Comparison of ENCODE assay signal across 8 mouse cellular contexts in genomic region chr3:96904851-96905541, GRCm38 (mm10). TPM values are rescaled to one million over a fixed set of nuclear protein-coding genes. Genes with fewer than 3 reads are reported as not detected.
DNase-seq lines count a peak whose midpoint lies in the region; ATAC-seq lines count a peak whose summit lies in the region.

Gpr89 (minus strand) TSS chr3:96905346.

- H3K27me3 ChIP-seq in forebrain, embryonic 14.5 days (replicated peaks; ENCODE audit: control insufficient read depth, insufficient read depth, low read length) = 0 out of 2 replicates have a peak, but pooled peaks cover 4% of the 10 kb centered on the region
- H3K27me3 ChIP-seq in neural tube, embryonic 15.5 days (replicated peaks) = peaks cover 14% of the 10 kb centered on the region

- intact Hi-C loops in heart, postnatal 14 days (cut with DNase I) = loop anchor here (5.0 kb wide), 1 partner anchor 88 kb away; no protein-coding TSS in a partner anchor

- no peaks in the 10 kb centered on the region for H3K36me3 ChIP-seq in forebrain, embryonic 14.5 days (ENCODE audit: control insufficient read depth, insufficient read depth, low read length)
- H3K36me3 ChIP-seq in neural tube, embryonic 15.5 days = no peaks in the 10 kb centered on the region

- under 1% methylated on average over 40 of the region's 40 CpGs for WGBS in forebrain, embryonic 14.5 days
- WGBS in neural tube, embryonic 15.5 days = under 1% methylated on average over 40 of the region's 40 CpGs

- no peaks in the 10 kb centered on the region for H3K9me3 ChIP-seq in forebrain, embryonic 14.5 days (replicated peaks; ENCODE audit: control insufficient read depth, low read length)
- H3K9me3 ChIP-seq in neural tube, embryonic 15.5 days (replicated peaks) = no peaks in the 10 kb centered on the region

- H3K27ac ChIP-seq in forebrain, embryonic 14.5 days (ENCODE audit: low read depth, low read length) = peak within 1 kb of the TSS; percentile 21; the same call in 1 of the 2 replicates
- H3K27ac ChIP-seq in neural tube, embryonic 15.5 days (replicated peaks) = peak within 1 kb of the TSS; percentile 72

- DNase-seq in ES-CJ7 (ENCODE audit: low read depth, low spot score) = peak; percentile 92
- peak; percentile 93 for DNase-seq in cerebellum, adult 11 months
- DNase-seq in forebrain, embryonic 14.5 days (ENCODE audit: low spot score) = peak; percentile 94
- peak; percentile 87 to 95 for DNase-seq in heart, postnatal 14 days
- peak; percentile 94 for DNase-seq in layer of hippocampus, adult 11-12 months (ENCODE audit: low spot score)
- peak; percentile 93 to 95 for DNase-seq in lung, adult 18-20 months
- DNase-seq in testis, postnatal 14 days (ENCODE audit: low spot score) = peak; percentile 97

- peaks cover 8% of the 10 kb centered on the region for H3K4me1 ChIP-seq in forebrain, embryonic 14.5 days (ENCODE audit: control insufficient read depth, insufficient read depth, low read length)
- H3K4me1 ChIP-seq in neural tube, embryonic 15.5 days = peaks cover 20% of the 10 kb centered on the region

- H3K4me3 ChIP-seq in forebrain, embryonic 14.5 days (ENCODE audit: low read depth, low read length) = peak within 1 kb of the TSS; percentile 97
- H3K4me3 ChIP-seq in neural tube, embryonic 15.5 days (replicated peaks) = peak within 1 kb of the TSS; percentile 100

- peak within 1 kb of the TSS; percentile 94 for H3K9ac ChIP-seq in forebrain, embryonic 14.5 days (ENCODE audit: low read length)
- peak within 1 kb of the TSS; percentile 95 for H3K9ac ChIP-seq in neural tube, embryonic 15.5 days (replicated peaks)

- peak within 1 kb of the TSS; percentile 83 for H3K4me2 ChIP-seq in forebrain, embryonic 14.5 days (ENCODE audit: low read length)
- H3K4me2 ChIP-seq in neural tube, embryonic 15.5 days = peak within 1 kb of the TSS; percentile 74

- peak; percentile 98 for ATAC-seq in forebrain, embryonic 14.5 days
- ATAC-seq in neural tube, embryonic 15.5 days (ENCODE audit: low FRiP score) = peak; percentile 98

RNA-seq across cellular contexts. Expression of gene Gpr89, which starts in this region (rescaled TPM):
- polyA plus RNA-seq in forebrain, embryonic 14.5 days (2014; fragmentation: Nextera tagmentation; extraction: Ambion mirVana) = 38.8 and 39.3 TPM in 2 replicates
- total RNA-seq in heart, postnatal 14 days (2021) = 10 to 100 TPM; 19.0 to 21.0 TPM
- polyA plus RNA-seq in neural tube, embryonic 15.5 days (2015; fragmentation: Nextera tagmentation; extraction: Ambion mirVana) = 37.7 and 39.2 TPM in 2 replicates

Comparison
In these comparisons a context has a peak if more than half of its experiments do, and no peak if none do; other contexts are left out.
1. Peak in every context shown above with its lines: DNase-seq, ATAC-seq, H3K4me3 ChIP-seq and H3K27ac ChIP-seq.